Mouse (Mus musculus) hindbrain, embryonic 16.5 days (tissue): ENCODE results near the gene Saysd1. TPM values are rescaled to one million over a fixed set of nuclear protein-coding genes. Genes with fewer than 3 reads are reported as not detected.

Experiments used
- ATAC-seq: fragments of 200-750 bp; cut with Nextera tagmentation; 2 replicates; pipeline ENCODE4 v1.8.0; 2017; ENCODE audit warnings: moderate TSS enrichment, moderate library complexity
- H3K27ac ChIP-seq: fragments of 300-500 bp; sonication (generic); 2 replicates; pipeline ENCODE4 v1.5.1; 2014; ENCODE audit warnings: low read depth, mild to moderate bottlenecking, control low read depth, low read length, moderate library complexity
- H3K27me3 ChIP-seq: fragments of 300-500 bp; sonication (generic); replicated peaks from 2 replicates; pipeline ENCODE4 v1.6.1; 2014; ENCODE audit warnings: low read length; ENCODE audit not compliant: control insufficient read depth, insufficient read depth
- H3K36me3 ChIP-seq: fragments of 300-500 bp; sonication (generic); 2 replicates; pipeline ENCODE4 v1.6.1; 2014; ENCODE audit warnings: mild to moderate bottlenecking, low read length, moderate library complexity, mixed read lengths; ENCODE audit not compliant: control insufficient read depth, insufficient read depth
- H3K4me1 ChIP-seq: fragments of 300-500 bp; sonication (generic); 2 replicates; pipeline ENCODE4 v1.6.1; 2014; ENCODE audit warnings: low read depth, low read length; ENCODE audit not compliant: control insufficient read depth, insufficient read depth
- H3K4me2 ChIP-seq: fragments of 300-500 bp; sonication (generic); 2 replicates; pipeline ENCODE4 v1.6.1; 2014; ENCODE audit warnings: mild to moderate bottlenecking, low read length, control low read depth, moderate library complexity
- H3K4me3 ChIP-seq: fragments of 300-500 bp; sonication (generic); 2 replicates; pipeline ENCODE4 v1.5.1; 2014; ENCODE audit warnings: mild to moderate bottlenecking, low read length, control low read depth, moderate library complexity
- H3K9ac ChIP-seq: fragments of 300-500 bp; sonication (generic); 2 replicates; pipeline ENCODE4 v1.6.1; 2014; ENCODE audit warnings: low read depth, mild to moderate bottlenecking, control low read depth, low read length, moderate library complexity
- H3K9me3 ChIP-seq: fragments of 300-500 bp; sonication (generic); 2 replicates; pipeline ENCODE4 v1.6.1; 2014; ENCODE audit warnings: mild to moderate bottlenecking, low read length, moderate library complexity; ENCODE audit not compliant: control insufficient read depth
- WGBS: fragments of 180-500 bp; shearing (Covaris S2); extraction: QIAGEN DNeasy Blood & Tissue Kit; methylation state at CpG from one replicate; pipeline ENCODE4 v1.1.7; 2014; 5-methylcytosine and 5-hydroxymethylcytosine counted together
- polyA plus RNA-seq: library from polyadenylated mRNA; unstranded; fragments of >200 nt; fragmentation: Nextera tagmentation; extraction: Ambion mirVana; gene quantifications from 2 replicates; pipeline ENCODE4 v1.2.1, GENCODE M21; 2015

Gene Saysd1
- polyA plus RNA-seq, 1 experiment from 2014 or later: 12.1 TPM

- Histone ChIP-seq H3K27ac (no peak overlapping the region), H3K4me2 (no peak overlapping the region), H3K27me3 (no peaks in the 10 kb centered on the region), H3K4me1 (no peaks in the 10 kb centered on the region), H3K9me3 (no peaks in the 10 kb centered on the region), H3K36me3 (no peaks in the 10 kb centered on the region), H3K4me3 (no peak overlapping the region), H3K9ac (no peak overlapping the region)
- 36% methylated on average over 4 of the region's 4 CpGs for WGBS
- ATAC-seq: no peak
These were observed 35.1 kb downstream of the Saysd1 start for GRCm38 (mm10) chr14:20103207-20103606.

- 67% methylated on average over 5 of the region's 5 CpGs for WGBS
- H3K4me1 ChIP-seq: no peaks in the 10 kb centered on the region
- no peak for ATAC-seq
- no peaks in the 10 kb centered on the region for H3K36me3 ChIP-seq
- no peaks in the 10 kb centered on the region for H3K9me3 ChIP-seq
- no peak overlapping the region for H3K27ac ChIP-seq
- H3K4me3 ChIP-seq: no peak overlapping the region
- no peaks in the 10 kb centered on the region for H3K27me3 ChIP-seq
- no peak overlapping the region for H3K4me2 ChIP-seq
- no peak overlapping the region for H3K9ac ChIP-seq
These were observed 40.3 kb downstream of the Saysd1 start for GRCm38 (mm10) chr14:20098061-20098460.

- WGBS: 68% methylated on average over 5 of the region's 5 CpGs
- H3K9me3 ChIP-seq: no peaks in the 10 kb centered on the region
- no peaks in the 10 kb centered on the region for H3K4me1 ChIP-seq
- H3K27ac ChIP-seq: no peak overlapping the region
- H3K27me3 ChIP-seq: no peaks in the 10 kb centered on the region
- no peaks in the 10 kb centered on the region for H3K36me3 ChIP-seq
- H3K9ac ChIP-seq: no peak overlapping the region
- ATAC-seq: no peak
- no peak overlapping the region for H3K4me2 ChIP-seq
- H3K4me3 ChIP-seq: no peak overlapping the region
These were observed 43.4 kb downstream of the Saysd1 start for GRCm38 (mm10) chr14:20094942-20095341.

- H3K36me3 ChIP-seq: no peaks in the 10 kb centered on the region
- H3K4me2 ChIP-seq: no peak overlapping the region
- H3K9me3 ChIP-seq: no peaks in the 10 kb centered on the region
- ATAC-seq: no peak
- H3K4me1 ChIP-seq: no peaks in the 10 kb centered on the region
- no peaks in the 10 kb centered on the region for H3K27me3 ChIP-seq
- no peak overlapping the region for H3K27ac ChIP-seq
- no peak overlapping the region for H3K4me3 ChIP-seq
- 25% methylated on average over 7 of the region's 7 CpGs for WGBS
- no peak overlapping the region for H3K9ac ChIP-seq
These were observed 44.8 kb downstream of the Saysd1 start for GRCm38 (mm10) chr14:20093493-20093892.

- Histone ChIP-seq H3K36me3 (peaks cover 2% of the 10 kb centered on the region; the same call in 1 of the 2 replicates), H3K9ac (no peak overlapping the region), H3K27me3 (no peaks in the 10 kb centered on the region), H3K9me3 (no peaks in the 10 kb centered on the region), H3K4me2 (no peak overlapping the region), H3K4me1 (peaks cover 11% of the 10 kb centered on the region), H3K27ac (no peak overlapping the region), H3K4me3 (no peak overlapping the region)
- ATAC-seq: no peak
These were observed 54.0 kb downstream of the Saysd1 start for GRCm38 (mm10) chr14:20084335-20084734.

- no peaks in the 10 kb centered on the region for H3K27me3 ChIP-seq
- no peaks in the 10 kb centered on the region for H3K9me3 ChIP-seq
- H3K36me3 ChIP-seq: peaks cover 2% of the 10 kb centered on the region; the same call in 1 of the 2 replicates
- peaks cover 11% of the 10 kb centered on the region for H3K4me1 ChIP-seq
- ATAC-seq: peak; percentile 99
- peak overlapping the region; percentile 95 for H3K4me2 ChIP-seq
- H3K9ac ChIP-seq: peak overlapping the region; percentile 80
- H3K4me3 ChIP-seq: peak overlapping the region; percentile 54
- peak overlapping the region; percentile 96 for H3K27ac ChIP-seq
- WGBS: 2% methylated on average over 56 of the region's 56 CpGs
These were observed 55.6 kb downstream of the Saysd1 start for GRCm38 (mm10) chr14:20082536-20083325.

- Histone ChIP-seq H3K4me3 (peak overlapping the region; percentile 54), H3K9ac (peak overlapping the region; percentile 80), H3K27me3 (no peaks in the 10 kb centered on the region), H3K4me2 (peak overlapping the region; percentile 95), H3K36me3 (peaks cover 2% of the 10 kb centered on the region; the same call in 1 of the 2 replicates), H3K27ac (peak overlapping the region; percentile 96), H3K9me3 (no peaks in the 10 kb centered on the region), H3K4me1 (peaks cover 11% of the 10 kb centered on the region)
- ATAC-seq: no peak
- WGBS: 68% methylated on average over 5 of the region's 5 CpGs
These were observed 56.3 kb downstream of the Saysd1 start for GRCm38 (mm10) chr14:20081937-20082533.

- peaks cover 2% of the 10 kb centered on the region; the same call in 1 of the 2 replicates for H3K36me3 ChIP-seq
- H3K4me2 ChIP-seq: no peak overlapping the region
- peaks cover 11% of the 10 kb centered on the region for H3K4me1 ChIP-seq
- H3K4me3 ChIP-seq: no peak overlapping the region
- no peaks in the 10 kb centered on the region for H3K27me3 ChIP-seq
- H3K27ac ChIP-seq: no peak overlapping the region
- H3K9ac ChIP-seq: no peak overlapping the region
- H3K9me3 ChIP-seq: no peaks in the 10 kb centered on the region
- 95% methylated on average over 1 of the region's 1 CpGs for WGBS
- ATAC-seq: no peak
These were observed 57.2 kb downstream of the Saysd1 start for GRCm38 (mm10) chr14:20081084-20081483.

GRCm38 (mm10) chr14:20077181-20077580 lies 61.2 kb downstream of the Saysd1 start:
- H3K9ac ChIP-seq: no peak overlapping the region

More at GRCm38 (mm10) chr14:20077181-20077580, 61.2 kb downstream of the Saysd1 start:
- no peak for ATAC-seq
- H3K27ac ChIP-seq: no peak overlapping the region
- H3K9me3 ChIP-seq: no peaks in the 10 kb centered on the region
- no peaks in the 10 kb centered on the region for H3K27me3 ChIP-seq
- WGBS: 91% methylated on average over 6 of the region's 6 CpGs
- H3K4me1 ChIP-seq: peaks cover 6% of the 10 kb centered on the region
- H3K4me2 ChIP-seq: no peak overlapping the region
- no peak overlapping the region for H3K4me3 ChIP-seq
- H3K36me3 ChIP-seq: peaks cover 2% of the 10 kb centered on the region; the same call in 1 of the 2 replicates
